Mouse (Mus musculus) midbrain, postnatal 0 days (tissue): ENCODE measurements at regions not wholly inside any gene's neighbourhood (a gene's known extent, or its start where the extent isn't known, plus 50 kb on each side); places are given as distances from the start of the nearest gene placed in this dataset.

Experiments used
- ATAC-seq: fragments of 200-750 bp; cut with Nextera tagmentation; 2 replicates; pipeline ENCODE4 v1.8.0; 2017; ENCODE audit warnings: moderate number of reproducible peaks, mild to moderate bottlenecking, moderate TSS enrichment, moderate library complexity; ENCODE audit not compliant: low FRiP score
- DNase-seq: peaks from one replicate; pipeline ENCODE4 v3.0.0-alpha.2; 2015; ENCODE audit warnings: low spot score
- H3K27ac ChIP-seq: fragments of 300-500 bp; sonication (generic); 2 replicates; pipeline ENCODE4 v1.5.1; 2014; ENCODE audit warnings: low read depth, mild to moderate bottlenecking, low read length, mixed read lengths
- H3K27me3 ChIP-seq: fragments of 300-500 bp; sonication (generic); 2 replicates; pipeline ENCODE4 v1.6.1; 2014; ENCODE audit warnings: low read length, control low read depth, mixed read lengths; ENCODE audit not compliant: insufficient read depth
- H3K36me3 ChIP-seq: fragments of 300-500 bp; sonication (generic); 2 replicates; pipeline ENCODE4 v1.6.1; 2014; ENCODE audit warnings: low read length, control low read depth, mixed read lengths; ENCODE audit not compliant: insufficient read depth
- H3K4me1 ChIP-seq: fragments of 300-500 bp; sonication (generic); 2 replicates; pipeline ENCODE4 v1.6.1; 2014; ENCODE audit warnings: mild to moderate bottlenecking, control low read depth, antibody characterized with exemption, low read length, mixed read lengths; ENCODE audit not compliant: insufficient read depth
- H3K4me2 ChIP-seq: fragments of 300-500 bp; sonication (generic); 2 replicates; pipeline ENCODE4 v1.6.1; 2014; ENCODE audit warnings: low read depth, mild to moderate bottlenecking, low read length, mixed read lengths; ENCODE audit not compliant: poor library complexity, severe bottlenecking
- H3K4me3 ChIP-seq: fragments of 300-500 bp; sonication (generic); 2 replicates; pipeline ENCODE4 v1.5.1; 2014; ENCODE audit warnings: low read depth, mild to moderate bottlenecking, low read length, moderate library complexity
- H3K9ac ChIP-seq: fragments of 300-500 bp; sonication (generic); replicated peaks from 2 replicates; pipeline ENCODE4 v1.6.1; 2014; ENCODE audit warnings: mild to moderate bottlenecking, low read length, moderate library complexity, mixed read lengths; ENCODE audit not compliant: poor library complexity, severe bottlenecking
- H3K9me3 ChIP-seq: fragments of 300-500 bp; sonication (generic); 2 replicates; pipeline ENCODE4 v1.6.1; 2016; ENCODE audit warnings: low read length, control low read depth
- CTCF ChIP-seq: IDR thresholded peaks from 2 replicates; pipeline ENCODE4 v1.5.1; 2016; ENCODE audit warnings: antibody characterized with exemption, mild to moderate bottlenecking
- WGBS: fragments of 180-500 bp; shearing (Covaris S2); extraction: QIAGEN DNeasy Blood & Tissue Kit; methylation state at CpG from one replicate; pipeline ENCODE4 v1.1.7; 2014; 5-methylcytosine and 5-hydroxymethylcytosine counted together

DNA sequence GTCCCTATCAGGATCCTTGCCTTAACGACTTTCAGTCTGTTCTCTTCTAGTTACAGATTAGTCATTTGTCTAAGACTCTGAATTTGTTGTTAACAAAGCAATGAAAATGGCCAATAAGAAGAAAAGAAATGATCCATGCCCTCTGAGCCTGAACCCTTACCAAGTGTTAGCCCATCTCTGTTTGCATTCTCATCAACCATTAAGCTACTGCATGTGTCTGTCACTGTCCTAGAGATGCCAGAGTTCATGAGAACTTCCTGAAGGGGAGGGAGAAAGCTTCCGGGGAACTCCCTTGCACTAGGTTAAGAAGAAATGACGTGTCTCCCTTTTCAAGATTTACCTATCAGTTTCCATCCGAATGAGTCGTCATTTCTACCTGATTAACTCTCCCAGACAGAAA lies 106.7 kb upstream of the Zfp462 start:
- no peak for TF ChIP-seq CTCF

DNA sequence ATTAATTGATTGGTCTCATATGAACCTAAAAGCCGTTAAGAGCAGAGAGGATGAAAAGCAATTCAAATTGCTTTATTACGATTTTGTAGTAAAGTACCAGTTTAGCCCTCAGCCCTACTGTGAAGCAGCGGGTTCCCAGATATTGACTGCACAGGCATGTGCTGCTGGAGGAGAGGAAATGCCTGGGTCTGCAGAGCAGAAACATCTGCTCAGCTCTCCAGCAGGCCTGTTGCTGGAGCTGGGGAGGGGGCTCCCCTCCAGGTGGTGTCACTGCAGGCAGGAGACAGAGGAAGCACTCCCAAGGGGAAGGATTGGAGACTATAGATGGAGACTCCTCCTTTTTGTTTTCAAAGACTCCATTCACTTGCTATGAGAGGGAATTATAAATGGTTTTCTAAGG lies 106.1 kb upstream of the Zfp462 start:
- Histone ChIP-seq H3K4me1 (no peaks in the 10 kb centered on the region), H3K27me3 (no peaks in the 10 kb centered on the region), H3K27ac (no peak overlapping the region), H3K4me3 (no peak overlapping the region), H3K4me2 (no peak overlapping the region), H3K9me3 (no peaks in the 10 kb centered on the region), H3K9ac (no peak overlapping the region), H3K36me3 (no peaks in the 10 kb centered on the region)
- TF ChIP-seq CTCF = no peak
- no peak for ATAC-seq
- DNase-seq = peak; percentile 39
- WGBS = 43% methylated on average over 3 of the region's 3 CpGs

More for the DNA sequence above, 106.7 kb upstream of the Zfp462 start:
- Histone ChIP-seq H3K4me2 (no peak overlapping the region), H3K9ac (no peak overlapping the region), H3K4me3 (no peak overlapping the region), H3K4me1 (no peaks in the 10 kb centered on the region), H3K36me3 (no peaks in the 10 kb centered on the region), H3K27ac (no peak overlapping the region), H3K9me3 (no peaks in the 10 kb centered on the region), H3K27me3 (no peaks in the 10 kb centered on the region)
- 51% methylated on average over 5 of the region's 5 CpGs for WGBS
- no peak for DNase-seq
- ATAC-seq = no peak

DNA sequence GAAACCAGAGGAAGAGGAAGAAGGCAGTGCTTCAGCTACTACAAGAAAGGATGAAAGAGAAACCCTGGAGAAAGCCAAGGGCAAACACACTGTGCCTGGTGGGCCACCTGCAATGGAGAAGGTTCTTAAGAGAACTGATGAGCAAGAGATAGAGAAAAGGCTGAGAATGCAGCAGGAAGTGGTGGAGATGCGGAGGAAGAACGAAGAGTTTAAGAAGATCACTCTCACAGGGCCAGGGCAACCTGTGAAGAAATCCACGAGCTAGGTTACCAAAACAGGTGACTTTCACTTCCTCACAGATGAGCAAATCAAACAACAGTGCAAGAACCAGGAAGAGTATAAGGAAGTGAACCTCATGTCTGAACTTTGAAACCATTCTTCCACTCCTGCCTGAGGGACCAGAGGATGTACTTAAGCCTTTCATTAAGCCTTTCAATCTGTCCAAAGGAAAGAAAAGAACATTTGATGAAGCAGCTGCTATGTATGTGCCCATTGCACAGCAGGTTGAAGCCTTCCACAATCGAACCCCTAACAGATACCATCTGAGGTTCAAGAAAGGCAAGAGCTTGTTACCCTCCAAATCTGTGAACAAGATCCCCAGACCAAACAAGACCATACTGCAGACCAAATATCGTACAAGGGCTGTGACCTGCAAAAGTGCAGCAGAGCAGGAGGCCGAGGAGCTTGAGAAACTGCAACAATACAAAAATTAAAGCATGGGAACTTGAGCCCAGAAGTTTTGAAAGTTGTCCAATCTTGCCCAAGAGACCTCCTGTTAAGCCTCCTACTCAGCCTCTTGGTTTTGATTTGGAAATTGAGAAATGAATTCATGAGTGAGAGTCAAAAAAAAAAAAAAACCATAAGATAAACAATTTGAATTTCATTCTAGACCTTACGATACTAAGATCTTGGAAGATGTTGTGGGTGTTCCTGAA lies 91.6 kb upstream of the Zfp462 start:
- Histone ChIP-seq H3K27me3 (no peaks in the 10 kb centered on the region), H3K27ac (no peak overlapping the region), H3K4me2 (no peak overlapping the region), H3K9ac (no peak overlapping the region), H3K4me3 (no peak overlapping the region), H3K36me3 (no peaks in the 10 kb centered on the region), H3K9me3 (no peaks in the 10 kb centered on the region), H3K4me1 (no peaks in the 10 kb centered on the region)
- ATAC-seq = no peak
- 89% methylated on average over 7 of the region's 7 CpGs for WGBS
- TF ChIP-seq CTCF = no peak
- DNase-seq = no peak

DNA sequence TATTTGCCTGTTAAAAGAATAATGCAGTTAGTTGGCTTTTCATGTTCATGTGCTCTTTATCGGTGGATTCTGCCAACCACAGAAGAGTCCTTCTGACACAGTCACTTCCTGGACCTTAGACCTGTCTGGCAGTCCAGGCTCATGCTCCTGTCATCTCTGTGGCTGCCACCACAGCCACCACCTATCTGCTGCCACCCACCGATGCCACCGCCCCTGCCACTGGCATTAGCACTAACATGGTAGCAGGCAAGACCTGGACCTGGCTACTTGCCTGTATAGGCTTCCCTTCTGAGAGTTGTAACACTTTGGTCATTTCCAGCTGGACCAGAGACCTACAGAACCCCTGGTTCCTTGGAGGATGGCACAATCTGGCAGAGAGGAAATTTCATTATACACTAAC lies 86.2 kb upstream of the Zfp462 start:
- WGBS = 99% methylated on average over 3 of the region's 3 CpGs
- TF ChIP-seq CTCF = no peak
- no peak for ATAC-seq
- Histone ChIP-seq H3K27me3 (no peaks in the 10 kb centered on the region), H3K4me2 (no peak overlapping the region), H3K4me3 (no peak overlapping the region), H3K9me3 (no peaks in the 10 kb centered on the region), H3K9ac (no peak overlapping the region), H3K4me1 (no peaks in the 10 kb centered on the region), H3K36me3 (no peaks in the 10 kb centered on the region), H3K27ac (no peak overlapping the region)
- DNase-seq = no peak

DNA sequence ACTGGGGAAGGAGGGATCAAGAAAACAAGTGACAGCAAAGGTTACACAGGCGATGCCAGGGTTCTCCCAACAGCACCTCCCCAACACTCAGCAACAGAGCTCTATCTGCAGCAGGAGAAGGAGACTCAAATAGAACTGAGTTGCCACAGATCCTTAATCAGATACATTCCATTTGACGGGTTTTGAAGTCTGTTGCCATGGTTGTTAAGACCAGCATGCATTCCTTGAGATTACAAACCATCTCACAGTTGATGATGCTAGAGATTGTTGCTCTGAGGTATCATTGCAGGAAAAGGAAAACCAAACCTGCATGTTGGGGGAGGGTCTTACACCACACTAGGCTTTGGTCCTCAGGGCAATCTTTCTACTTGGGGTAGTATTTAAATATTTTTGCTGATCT lies 78.8 kb upstream of the Zfp462 start:
- Histone ChIP-seq H3K9me3 (no peaks in the 10 kb centered on the region), H3K27me3 (no peaks in the 10 kb centered on the region), H3K4me3 (no peak overlapping the region), H3K36me3 (no peaks in the 10 kb centered on the region), H3K4me1 (no peaks in the 10 kb centered on the region), H3K27ac (no peak overlapping the region), H3K4me2 (no peak overlapping the region), H3K9ac (no peak overlapping the region)
- DNase-seq (no peak), ATAC-seq (no peak)
- no peak for TF ChIP-seq CTCF
- 34% methylated on average over 2 of the region's 2 CpGs for WGBS

DNA sequence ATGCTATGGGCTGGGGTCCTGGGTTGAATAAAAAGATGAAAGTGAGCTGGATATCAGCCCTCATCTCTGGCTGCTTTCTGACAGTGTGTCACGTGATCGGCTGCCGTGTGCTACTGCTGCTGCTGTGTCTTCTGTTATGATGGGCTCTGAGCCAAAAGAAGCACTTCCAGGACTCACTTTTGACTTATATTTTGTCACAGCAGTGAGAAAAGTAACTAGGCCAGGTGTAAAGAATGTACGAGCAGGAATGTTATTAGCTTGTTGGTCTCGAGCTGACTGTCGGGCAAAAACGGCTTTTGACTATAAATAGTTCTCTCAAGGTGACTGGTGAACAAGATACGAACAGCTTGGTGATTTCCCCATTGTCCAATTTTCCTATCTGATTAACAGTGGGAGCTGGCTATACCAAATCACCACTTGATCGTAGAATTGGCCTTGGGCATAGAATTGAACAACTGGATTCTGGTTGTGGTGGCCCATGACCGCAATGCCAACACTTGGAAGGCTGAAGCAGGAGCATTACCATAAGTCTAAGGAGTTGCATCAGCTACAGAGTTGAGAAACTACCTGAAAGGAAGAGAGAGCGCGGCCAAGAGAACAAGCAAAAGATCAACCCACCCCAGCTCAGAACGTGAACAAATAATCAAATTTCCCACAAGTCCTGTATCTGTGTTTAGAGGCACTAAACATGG lies 70.6 kb upstream of the Zfp462 start:
- no peak overlapping the region for H3K27ac ChIP-seq
- TF ChIP-seq CTCF = no peak
- no peak overlapping the region for H3K9ac ChIP-seq
- WGBS = 90% methylated on average over 13 of the region's 13 CpGs
- H3K4me3 ChIP-seq = no peak overlapping the region
- no peaks in the 10 kb centered on the region for H3K36me3 ChIP-seq
- no peaks in the 10 kb centered on the region for H3K9me3 ChIP-seq
- no peaks in the 10 kb centered on the region for H3K27me3 ChIP-seq
- no peak for DNase-seq
- H3K4me1 ChIP-seq = no peaks in the 10 kb centered on the region
- H3K4me2 ChIP-seq = no peak overlapping the region
- ATAC-seq = no peak
